Mouse (Mus musculus): Measurements from ENCODE around the gene Lck.

The Lck gene

GRCm38 (mm10) chr4:129584884-129585608 lies 11.6 kb upstream of the Lck start:
- peak; percentile 88 for DNase-seq

DNA sequence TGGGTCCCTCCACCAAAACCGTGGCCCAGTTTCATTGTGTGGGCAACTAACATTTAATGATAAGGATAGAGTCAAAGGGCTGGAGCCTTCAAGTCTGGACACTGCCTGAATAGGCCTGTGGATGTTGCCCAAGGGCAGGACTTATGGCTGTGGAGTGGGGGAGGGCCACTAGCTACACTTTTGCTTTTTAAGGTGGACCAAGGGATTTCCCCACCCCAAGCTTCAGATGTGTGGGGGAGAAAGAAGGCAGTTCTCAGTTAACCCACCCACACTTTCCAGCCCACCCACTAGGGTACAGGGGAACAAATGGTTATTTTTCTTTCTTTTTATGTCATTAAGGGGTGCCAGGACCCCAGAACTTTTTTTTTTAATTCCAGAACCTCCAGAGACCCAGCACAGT lies 10.9 kb upstream of the Lck start:
- DNase-seq, result no peak

- no peak for DNase-seq
Observed at GRCm38 (mm10) chr4:129582251-129582650, 8.8 kb upstream of the Lck start.

- DNase-seq, result no peak
Observed at GRCm38 (mm10) chr4:129580347-129580746, 6.9 kb upstream of the Lck start.

DNA sequence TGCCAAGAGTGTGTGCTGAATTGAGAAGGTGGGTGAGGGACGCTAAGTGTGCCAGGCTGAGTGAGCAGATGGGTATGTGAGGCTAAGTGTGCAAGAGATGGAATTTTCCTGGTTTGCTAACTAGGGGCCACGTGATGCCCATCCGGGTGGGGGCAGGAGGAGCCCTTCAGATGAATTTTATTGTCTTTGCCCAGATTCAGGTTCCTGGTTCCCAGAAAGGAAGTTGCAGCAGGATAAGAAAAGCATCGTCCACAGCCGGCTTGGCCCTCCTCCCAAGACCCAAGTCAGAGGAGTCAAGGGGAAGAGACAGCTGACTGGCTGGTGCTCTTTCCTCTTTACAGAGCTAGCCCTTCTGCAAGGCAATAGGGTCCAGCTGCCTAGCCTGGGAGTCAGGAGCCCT lies 5.0 kb upstream of the Lck start, which contains the start of gene Fam167b:
Fam167b (minus strand) TSS at position 84 of the 400 bp plus-strand sequence.
- DNase-seq, result no peak

GRCm38 (mm10) chr4:129577688-129578087 lies 4.2 kb upstream of the Lck start:
- DNase-seq, result no peak

- peak; percentile 91 for DNase-seq
Observed at GRCm38 (mm10) chr4:129576863-129577491, 3.5 kb upstream of the Lck start.

DNA sequence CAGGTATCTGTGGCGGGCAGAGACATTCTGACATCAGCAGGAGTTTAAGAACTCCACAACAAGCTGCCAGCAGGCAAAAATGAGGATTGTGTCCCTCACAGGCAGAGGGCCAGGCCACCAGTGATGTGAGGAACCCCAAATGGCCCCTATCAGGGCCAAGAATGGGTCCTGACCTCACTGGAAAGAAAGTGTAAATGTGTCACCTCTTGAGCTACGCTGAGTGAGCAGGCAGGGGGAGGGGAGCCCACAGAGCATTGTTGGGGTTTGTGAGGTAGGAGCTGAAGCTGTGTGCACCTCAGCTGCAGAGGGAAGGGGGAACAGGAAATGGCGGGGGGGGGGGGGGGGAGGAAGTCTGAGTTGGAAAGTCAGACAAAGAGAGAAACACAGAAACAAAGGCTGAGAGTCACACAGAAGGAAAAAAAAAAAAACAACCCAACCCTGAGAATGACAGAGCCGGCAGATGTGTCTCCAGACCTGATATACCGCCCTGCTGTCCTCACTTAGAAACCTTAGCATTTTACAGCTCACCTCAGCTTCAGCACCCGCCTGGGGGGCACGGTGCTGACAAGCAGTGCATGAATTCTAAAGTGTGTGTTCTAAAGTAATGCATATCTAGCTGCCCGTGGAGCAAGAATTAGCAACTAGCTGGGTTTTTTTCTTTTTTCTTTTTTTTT lies 1.9 kb upstream of the Lck start:
- no peak for DNase-seq

DNA sequence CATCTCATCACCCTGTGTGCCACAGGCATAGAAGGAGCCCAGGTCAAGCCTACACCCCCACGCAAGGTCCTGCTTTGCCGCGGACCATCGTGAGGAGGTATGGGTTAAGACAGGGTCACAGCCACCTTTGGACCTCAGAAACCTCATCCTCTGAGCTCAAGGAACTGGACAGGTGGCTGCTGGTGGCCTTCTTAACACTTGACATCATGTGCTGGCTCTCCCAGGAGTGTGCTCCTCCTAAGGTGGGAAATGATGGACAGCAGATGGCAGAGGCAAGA lies 409 bp downstream of the Lck start:
- no peak for DNase-seq

- no peak for DNase-seq
Observed at GRCm38 (mm10) chr4:129572236-129573092, 977 bp downstream of the Lck start.

GRCm38 (mm10) chr4:129571551-129572084 lies 1.8 kb downstream of the Lck start:
- DNase-seq, result no peak

GRCm38 (mm10) chr4:129570028-129570427 lies 3.4 kb downstream of the Lck start:
- no peak for DNase-seq

- DNase-seq, result no peak
Observed at GRCm38 (mm10) chr4:129568366-129568765, 5.1 kb downstream of the Lck start.

- DNase-seq, result no peak
Observed at GRCm38 (mm10) chr4:129565139-129565538, 8.3 kb downstream of the Lck start.

- DNase-seq, result no peak
Observed at GRCm38 (mm10) chr4:129563718-129564117, 9.7 kb downstream of the Lck start.

- no peak for DNase-seq
Observed at GRCm38 (mm10) chr4:129561184-129561583, 12.3 kb downstream of the Lck start.

GRCm38 (mm10) chr4:129558321-129558955 lies 15.0 kb downstream of the Lck start:
- DNase-seq, result no peak

DNA sequence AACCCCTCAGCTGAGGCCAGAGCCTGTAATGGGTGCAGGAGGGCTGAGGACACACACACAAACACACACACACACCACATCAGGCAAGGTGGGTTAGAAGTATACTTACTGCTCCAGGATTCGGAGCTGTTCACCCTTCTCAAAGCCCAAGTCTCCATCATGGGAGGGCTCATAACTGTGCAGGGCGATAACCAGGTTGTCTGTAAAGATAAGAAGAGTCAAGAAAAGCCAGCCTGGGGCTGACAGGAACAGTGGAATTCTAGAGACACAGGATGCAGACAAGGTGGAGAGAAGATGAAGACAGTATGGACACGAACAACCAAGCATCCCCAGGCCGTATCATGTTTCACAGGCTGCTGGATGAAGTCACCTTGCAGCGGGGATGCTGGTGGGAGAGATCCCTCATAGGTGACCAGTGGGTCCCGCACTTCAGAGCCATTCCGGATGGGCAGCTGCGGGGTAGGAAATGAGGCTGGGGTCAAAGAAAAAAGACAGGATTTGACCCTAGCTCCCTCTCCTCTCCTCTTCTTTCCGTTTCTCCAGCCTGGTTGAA lies 16.1 kb downstream of the Lck start:
- no peak for DNase-seq

DNA sequence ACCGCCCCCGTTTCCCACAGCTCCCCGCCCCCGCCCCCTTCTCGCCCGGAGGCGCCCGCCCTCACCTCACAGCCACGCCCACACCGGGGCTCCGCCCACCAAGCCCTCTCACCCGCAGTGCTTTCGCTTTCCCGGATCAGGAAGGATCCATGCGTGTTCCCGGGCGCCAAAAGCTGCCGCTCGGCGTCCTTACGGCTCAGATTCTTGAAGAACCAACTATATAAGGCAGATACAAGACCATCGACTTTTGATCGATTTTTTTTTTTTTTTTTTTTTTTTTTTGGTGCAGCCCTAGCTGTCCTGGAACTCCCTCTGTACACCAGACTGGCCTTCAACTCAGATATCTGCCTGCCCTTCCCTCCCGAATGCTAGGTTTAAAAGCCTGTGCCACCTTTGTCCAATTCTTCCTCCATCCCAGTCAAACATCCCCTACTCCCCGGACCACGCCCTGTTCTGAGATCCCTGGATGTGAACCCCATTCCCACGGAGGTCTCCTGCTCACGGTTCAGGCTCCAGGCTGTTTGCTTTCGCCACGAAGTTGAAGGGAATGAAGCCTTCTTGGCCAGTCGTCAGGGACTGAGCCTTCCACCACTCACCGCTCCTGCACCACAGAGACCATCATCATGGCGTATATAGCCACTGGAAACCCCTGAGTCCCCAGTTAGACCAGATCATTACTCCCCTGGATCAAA lies 16.8 kb downstream of the Lck start:
- DNase-seq, result peak; percentile 91

DNA sequence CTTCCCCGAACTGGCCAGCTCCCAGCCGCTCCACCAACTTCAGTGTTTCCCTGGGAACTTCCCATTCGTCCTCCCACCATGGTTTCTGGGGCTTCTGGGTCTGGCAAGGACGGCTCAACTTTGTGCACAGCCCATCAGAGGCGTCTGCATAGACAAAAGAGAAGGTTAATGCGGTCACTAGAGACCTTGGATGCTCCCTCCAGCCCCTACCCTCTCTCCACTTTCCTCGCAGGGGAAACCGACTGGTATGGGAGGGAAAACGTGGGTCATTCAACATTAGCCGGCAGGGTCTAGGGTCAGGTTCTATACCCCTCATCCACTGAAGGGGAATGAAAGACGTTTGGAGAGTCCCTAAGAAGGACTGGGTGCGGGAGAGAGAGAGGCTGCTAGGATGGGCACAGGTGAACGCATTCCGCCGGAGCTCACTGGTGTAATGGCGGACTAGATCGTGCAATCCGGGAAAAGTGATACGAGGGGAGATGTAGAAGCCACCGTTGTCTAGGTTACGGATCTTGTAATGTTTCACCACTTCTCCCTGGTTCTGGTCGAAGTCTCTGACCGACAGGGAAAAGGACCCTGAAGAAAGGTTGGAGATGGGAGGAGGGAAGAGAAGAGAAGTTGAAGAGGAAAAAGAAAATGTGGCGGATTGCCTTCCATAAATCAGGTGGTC lies 17.4 kb downstream of the Lck start:
- no peak for DNase-seq

DNA sequence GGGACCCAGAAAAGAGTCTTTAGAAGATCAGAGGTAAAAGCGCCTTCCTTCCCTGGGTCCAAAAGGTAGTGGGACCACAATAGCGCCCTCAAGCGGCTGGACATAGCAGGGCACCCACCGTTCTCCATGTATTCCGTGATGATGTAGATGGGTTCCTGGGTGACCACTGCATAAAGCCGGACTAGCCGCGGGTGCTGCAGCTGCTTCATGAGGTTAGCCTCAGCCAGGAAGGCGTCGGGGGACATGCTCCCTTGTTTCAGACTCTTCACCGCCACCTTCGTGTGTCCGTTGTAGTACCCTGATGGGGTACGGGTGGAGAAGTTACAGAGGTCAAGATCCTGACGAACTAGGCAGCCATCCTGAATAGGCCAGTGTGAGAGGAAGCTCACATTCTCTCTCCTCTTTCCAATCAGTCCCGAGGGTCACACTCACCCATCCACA lies 18.0 kb downstream of the Lck start:
- peak; percentile 66 for DNase-seq
